Mouse (Mus musculus): ENCODE results near the gene Spaca4. TPM values are rescaled to one million over a fixed set of nuclear protein-coding genes. Genes with fewer than 3 reads are reported as not detected.

Gene Spaca4
- polyA plus RNA-seq, 1 experiment from 2014 or later = not detected

DNA sequence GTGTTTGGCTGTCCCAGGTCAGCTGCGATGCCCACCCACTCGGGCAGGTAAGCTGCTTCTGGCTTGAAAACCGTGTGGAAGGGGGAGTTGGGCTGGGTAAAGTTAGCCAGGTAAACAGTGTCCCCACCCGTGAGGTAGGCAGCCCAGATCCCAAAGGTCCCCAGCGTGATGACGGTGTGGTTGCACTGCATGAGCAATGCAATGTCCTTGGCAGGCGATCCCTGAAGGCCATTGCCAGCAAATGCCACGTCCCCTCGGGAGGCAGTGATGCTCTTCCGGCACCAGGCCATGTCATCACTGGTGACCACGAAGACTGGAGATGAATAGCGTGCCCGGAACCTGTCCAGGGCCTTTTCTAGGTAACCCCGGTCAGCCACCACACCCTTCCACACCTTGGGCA lies 47.1 kb downstream of the Spaca4 start:
- no peak for TF ChIP-seq CTCF (IDR thresholded peaks at IDR 0.05)
- in situ Hi-C loops (cut with MboI; ENCODE audit: low pct_unique_long_range_greater_than_20kb) = no loop called here
- no peaks in the 10 kb centered on the region for H3K27me3 ChIP-seq
- POLR2A ChIA-PET = no interaction called here
- CTCF ChIA-PET = interaction anchor here (1.3 kb wide), 1 partner anchor 11 kb away, joined by 3 read pairs; no protein-coding TSS in a partner anchor
- no peak for ATAC-seq
- no peak for DNase-seq (ENCODE audit: low read depth, low spot score)

DNA sequence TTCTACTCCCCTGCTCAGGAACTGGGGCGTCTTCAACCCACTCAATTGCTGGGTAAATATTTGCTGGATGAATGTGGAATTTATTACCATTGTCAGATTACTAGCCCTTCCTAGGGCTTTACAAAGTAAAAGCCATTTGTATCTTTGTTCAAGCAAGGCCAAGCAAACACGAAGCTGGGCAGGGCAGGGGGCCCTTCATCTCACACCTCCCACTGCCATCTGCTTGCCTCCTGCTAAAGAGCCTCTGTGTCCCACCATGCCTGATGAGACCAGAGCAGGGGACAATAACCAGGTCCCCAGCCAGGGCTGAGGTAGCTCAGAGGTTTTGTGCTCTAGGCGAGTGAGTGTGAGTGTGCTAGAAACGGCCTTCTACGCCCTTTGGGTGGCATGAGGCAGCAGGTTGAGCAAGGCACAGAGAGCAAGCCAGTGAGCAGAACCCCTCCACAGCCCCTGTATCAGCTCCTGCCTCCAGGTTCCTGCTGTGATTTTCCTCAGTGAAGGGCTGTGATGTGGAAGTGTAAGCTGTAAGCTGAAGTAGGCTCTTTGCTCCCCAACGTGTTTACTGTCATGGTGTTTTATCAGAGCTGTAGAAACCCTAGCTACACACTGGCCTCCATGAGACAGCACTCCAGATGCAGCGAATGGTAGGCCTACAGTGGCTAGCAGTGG lies 47.9 kb downstream of the Spaca4 start:
- DNase-seq (ENCODE audit: low read depth, low spot score) (no peak), ATAC-seq (no peak)
- in situ Hi-C loops (cut with MboI; ENCODE audit: low pct_unique_long_range_greater_than_20kb) = no loop called here
- H3K27me3 ChIP-seq = no peaks in the 10 kb centered on the region
- POLR2A ChIA-PET = no interaction called here
- no peak for TF ChIP-seq CTCF (IDR thresholded peaks at IDR 0.05)
- CTCF ChIA-PET = interaction anchor here (1.3 kb wide), 1 partner anchor 12 kb away, joined by 3 read pairs; no protein-coding TSS in a partner anchor

Other genes starting within 250 kb of the Spaca4 start
- gene Tulp2, start 243.9 kb downstream of the Spaca4 start, polyA plus RNA-seq (2021) = 0.47 TPM
- gene Gm45808, start 239.0 kb downstream of the Spaca4 start, polyA plus RNA-seq (2021) = not detected
- 0.06 TPM for gene Dhdh, start 237.0 kb downstream of the Spaca4 start, polyA plus RNA-seq (2021)
- gene Nucb1, start 215.4 kb downstream of the Spaca4 start, polyA plus RNA-seq (2021) = 506 TPM
- gene Ppp1r15a, start 199.5 kb downstream of the Spaca4 start, polyA plus RNA-seq (2021) = 123 TPM
- gene Plekha4, start 199.5 kb downstream of the Spaca4 start, polyA plus RNA-seq (2021) = 2.2 TPM
- gene Hsd17b14, start 170.9 kb downstream of the Spaca4 start, polyA plus RNA-seq (2021) = 1.6 TPM
- 57.2 TPM for gene Bcat2, start 155.7 kb downstream of the Spaca4 start, polyA plus RNA-seq (2021)
- gene Fgf21, start 110.3 kb downstream of the Spaca4 start, polyA plus RNA-seq (2021) = 0.14 TPM
- gene Fut1, start 108.5 kb downstream of the Spaca4 start, polyA plus RNA-seq (2021) = 0.91 TPM
- 0.12 TPM for gene Izumo1, start 104.0 kb downstream of the Spaca4 start, polyA plus RNA-seq (2021)
- gene Rasip1, start 98.3 kb downstream of the Spaca4 start, polyA plus RNA-seq (2021) = 1.6 TPM
- 0.40 TPM for gene Mamstr, start 85.8 kb downstream of the Spaca4 start, polyA plus RNA-seq (2021)
- gene Fut2, start 59.4 kb downstream of the Spaca4 start, polyA plus RNA-seq (2021) = 0.23 TPM
- gene Ntn5, start 41.8 kb downstream of the Spaca4 start, polyA plus RNA-seq (2021) = 2.3 TPM
- gene Sec1, start 31.4 kb downstream of the Spaca4 start, polyA plus RNA-seq (2021) = 4.4 TPM
- 43.7 TPM for gene Car11, start 26.0 kb downstream of the Spaca4 start, polyA plus RNA-seq (2021)
- gene Dbp, start 20.7 kb downstream of the Spaca4 start, polyA plus RNA-seq (2021) = 73.2 TPM
- gene Rpl18, start 10.4 kb downstream of the Spaca4 start, polyA plus RNA-seq (2021) = 807 TPM
- 28.0 TPM for gene Sphk2, start 7.8 kb downstream of the Spaca4 start, polyA plus RNA-seq (2021)
- 0.04 TPM for gene Fam83e, start 4.6 kb downstream of the Spaca4 start, polyA plus RNA-seq (2021)
- gene Lmtk3, start 57.9 kb upstream of the Spaca4 start, polyA plus RNA-seq (2021) = 12.0 TPM
- 1.4 TPM for gene Sult2b1, start 58.9 kb upstream of the Spaca4 start, polyA plus RNA-seq (2021)
- gene Cyth2, start 88.8 kb upstream of the Spaca4 start, polyA plus RNA-seq (2021) = 149 TPM
- 16.6 TPM for gene Kcnj14, start 99.0 kb upstream of the Spaca4 start, polyA plus RNA-seq (2021)
- gene Grwd1, start 105.1 kb upstream of the Spaca4 start, polyA plus RNA-seq (2021) = 32.6 TPM
- gene Kdelr1, start 147.0 kb upstream of the Spaca4 start, polyA plus RNA-seq (2021) = 234 TPM
- gene Grin2d, start 152.6 kb upstream of the Spaca4 start, polyA plus RNA-seq (2021) = 1.9 TPM
- gene Syngr4, start 170.9 kb upstream of the Spaca4 start, polyA plus RNA-seq (2021) = 0.63 TPM
- gene Tmem143, start 171.1 kb upstream of the Spaca4 start, polyA plus RNA-seq (2021) = 34.7 TPM
- 26.7 TPM for gene Emp3, start 195.6 kb upstream of the Spaca4 start, polyA plus RNA-seq (2021)
- 0.64 TPM for gene Ccdc114, start 198.3 kb upstream of the Spaca4 start, polyA plus RNA-seq (2021)

Data from Patski (cell line).